Mouse (Mus musculus): ENCODE data around the gene Fzd9. TPM values are rescaled to one million over a fixed set of nuclear protein-coding genes. Genes with fewer than 3 reads are reported as not detected.

Gene Fzd9
- polyA plus RNA-seq, 1 experiment from 2014 or later: 16.0 TPM

DNA sequence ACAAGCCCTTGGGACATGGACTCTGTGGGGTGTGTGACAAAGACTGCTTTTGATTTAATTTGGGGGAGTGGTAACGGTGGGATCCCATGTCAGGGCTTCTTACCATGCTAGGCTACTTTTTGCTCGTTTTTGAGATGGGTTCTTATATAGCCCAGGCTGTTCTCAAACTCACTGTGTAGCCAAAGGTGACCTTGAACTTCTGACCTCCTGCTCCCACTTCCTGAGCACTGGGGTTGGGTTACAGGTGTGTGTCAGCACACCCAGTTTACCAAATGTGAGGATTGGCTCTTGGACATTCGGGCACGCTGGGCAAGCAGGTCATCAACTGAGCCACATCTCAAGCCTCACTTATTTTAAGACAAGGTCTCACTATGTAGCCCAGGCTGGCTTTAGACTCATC is 19.3 kb upstream of the Fzd9 start:
- WGBS: 65% methylated on average over 4 of the region's 4 CpGs
- no peak overlapping the region for H3K4me2 ChIP-seq (replicated peaks)
- H3K27ac ChIP-seq (replicated peaks): no peak overlapping the region
- no peaks in the 10 kb centered on the region for H3K36me3 ChIP-seq
- H3K4me3 ChIP-seq (replicated peaks): no peak overlapping the region
- ATAC-seq (ENCODE audit: insufficient number of reproducible peaks, low FRiP score, low TSS enrichment, low read depth): no peak
- H3K27me3 ChIP-seq: no peaks in the 10 kb centered on the region
- no peaks in the 10 kb centered on the region for H3K9me3 ChIP-seq (replicated peaks)
- no peak overlapping the region for H3K9ac ChIP-seq
- peaks cover 17% of the 10 kb centered on the region for H3K4me1 ChIP-seq

DNA sequence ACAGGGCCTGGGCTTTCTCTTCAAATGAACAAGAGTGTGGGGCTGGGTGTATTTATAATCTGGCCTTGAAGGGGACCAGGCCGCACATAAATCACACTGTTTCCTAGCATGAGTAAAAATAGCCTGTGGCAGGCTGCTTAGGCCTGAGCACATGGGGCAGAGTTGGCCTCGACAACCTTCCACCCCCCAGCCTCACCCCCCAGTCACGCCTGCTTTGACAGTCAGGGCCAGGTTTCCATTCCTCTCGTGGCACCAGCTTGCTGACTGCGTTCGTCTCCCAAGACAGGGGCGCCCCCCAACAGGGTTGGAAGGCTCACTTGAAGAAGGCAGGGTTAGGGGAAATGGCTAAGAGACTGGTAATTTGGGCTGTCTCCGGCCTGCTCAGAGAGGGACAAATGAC is 18.4 kb upstream of the Fzd9 start:
- Histone ChIP-seq H3K9me3 (replicated peaks) (no peaks in the 10 kb centered on the region), H3K4me2 (replicated peaks) (no peak overlapping the region), H3K4me3 (replicated peaks) (no peak overlapping the region), H3K36me3 (no peaks in the 10 kb centered on the region), H3K9ac (no peak overlapping the region), H3K4me1 (peaks cover 10% of the 10 kb centered on the region), H3K27me3 (no peaks in the 10 kb centered on the region), H3K27ac (replicated peaks) (no peak overlapping the region)
- no peak for ATAC-seq (ENCODE audit: insufficient number of reproducible peaks, low FRiP score, low TSS enrichment, low read depth)
- 67% methylated on average over 8 of the region's 8 CpGs for WGBS

DNA sequence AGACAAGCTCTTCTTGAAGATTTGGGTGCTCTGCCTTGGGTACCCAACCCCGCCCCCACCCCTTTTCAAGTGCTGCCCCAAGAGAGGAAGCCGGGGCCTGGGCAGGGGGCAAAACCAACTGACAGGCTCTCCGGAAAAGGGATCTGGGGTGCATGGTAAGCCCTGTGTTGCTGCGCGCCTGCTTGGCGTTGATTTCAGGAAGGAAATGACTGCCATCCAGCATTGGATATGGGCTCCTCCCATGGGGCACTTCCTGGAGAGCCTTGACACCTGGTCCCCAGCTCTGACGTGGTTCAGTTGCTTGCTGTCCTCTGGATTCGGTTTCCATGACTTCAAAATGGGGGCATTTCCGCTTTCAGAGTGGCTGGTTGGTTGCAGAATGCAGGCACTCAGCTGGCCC is 13.5 kb upstream of the Fzd9 start:
- ATAC-seq (ENCODE audit: insufficient number of reproducible peaks, low FRiP score, low TSS enrichment, low read depth): peak; percentile 65; the same call in 1 of the 2 replicates
- Histone ChIP-seq H3K36me3 (no peaks in the 10 kb centered on the region), H3K4me3 (replicated peaks) (no peak overlapping the region), H3K4me2 (replicated peaks) (peak overlapping the region; percentile 34; the same call in 1 of the 2 replicates), H3K9ac (no peak overlapping the region), H3K27ac (replicated peaks) (peak overlapping the region; percentile 75), H3K4me1 (peaks cover 13% of the 10 kb centered on the region), H3K27me3 (no peaks in the 10 kb centered on the region), H3K9me3 (replicated peaks) (no peaks in the 10 kb centered on the region)
- WGBS: 27% methylated on average over 9 of the region's 9 CpGs

DNA sequence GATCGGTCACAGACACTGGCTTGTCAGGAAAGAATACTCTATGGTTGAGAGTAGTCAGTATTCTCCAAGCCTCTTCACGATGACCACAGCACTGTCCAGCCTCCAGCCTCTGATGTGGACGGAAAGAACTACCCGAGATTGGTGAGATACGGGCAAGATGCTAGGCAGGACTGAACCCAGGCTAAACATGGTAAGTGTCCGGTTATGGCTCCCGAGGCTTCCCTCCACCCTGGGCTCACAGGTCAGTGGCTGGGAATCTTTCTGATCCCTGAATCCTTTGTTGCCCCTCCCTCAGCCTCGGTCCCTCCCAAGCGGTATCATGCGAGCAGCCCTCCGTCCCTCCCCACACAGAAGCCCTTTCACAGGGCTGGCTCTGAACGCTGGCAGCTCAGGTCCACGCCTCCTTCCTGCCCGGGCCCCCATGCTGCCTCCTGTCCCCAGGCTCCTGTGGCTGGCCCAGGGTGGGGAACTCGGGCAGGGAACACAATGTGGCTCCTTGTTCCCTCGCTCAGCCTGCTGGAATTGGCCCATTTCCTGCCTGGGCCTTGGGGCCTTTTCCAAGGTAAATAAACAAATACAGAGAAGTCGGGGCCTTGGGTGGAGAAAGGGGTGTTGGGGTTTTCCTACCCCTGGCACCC is 13.0 kb upstream of the Fzd9 start:
- H3K36me3 ChIP-seq: no peaks in the 10 kb centered on the region
- H3K9me3 ChIP-seq (replicated peaks): no peaks in the 10 kb centered on the region
- H3K4me1 ChIP-seq: peaks cover 13% of the 10 kb centered on the region
- no peak overlapping the region for H3K9ac ChIP-seq
- peak overlapping the region; percentile 75 for H3K27ac ChIP-seq (replicated peaks)
- ATAC-seq (ENCODE audit: insufficient number of reproducible peaks, low FRiP score, low TSS enrichment, low read depth): peak; percentile 91
- WGBS: 12% methylated on average over 17 of the region's 17 CpGs
- H3K4me2 ChIP-seq (replicated peaks): peak overlapping the region; percentile 34
- H3K4me3 ChIP-seq (replicated peaks): peak overlapping the region; percentile 7; the same call in 1 of the 2 replicates
- H3K27me3 ChIP-seq: no peaks in the 10 kb centered on the region

DNA sequence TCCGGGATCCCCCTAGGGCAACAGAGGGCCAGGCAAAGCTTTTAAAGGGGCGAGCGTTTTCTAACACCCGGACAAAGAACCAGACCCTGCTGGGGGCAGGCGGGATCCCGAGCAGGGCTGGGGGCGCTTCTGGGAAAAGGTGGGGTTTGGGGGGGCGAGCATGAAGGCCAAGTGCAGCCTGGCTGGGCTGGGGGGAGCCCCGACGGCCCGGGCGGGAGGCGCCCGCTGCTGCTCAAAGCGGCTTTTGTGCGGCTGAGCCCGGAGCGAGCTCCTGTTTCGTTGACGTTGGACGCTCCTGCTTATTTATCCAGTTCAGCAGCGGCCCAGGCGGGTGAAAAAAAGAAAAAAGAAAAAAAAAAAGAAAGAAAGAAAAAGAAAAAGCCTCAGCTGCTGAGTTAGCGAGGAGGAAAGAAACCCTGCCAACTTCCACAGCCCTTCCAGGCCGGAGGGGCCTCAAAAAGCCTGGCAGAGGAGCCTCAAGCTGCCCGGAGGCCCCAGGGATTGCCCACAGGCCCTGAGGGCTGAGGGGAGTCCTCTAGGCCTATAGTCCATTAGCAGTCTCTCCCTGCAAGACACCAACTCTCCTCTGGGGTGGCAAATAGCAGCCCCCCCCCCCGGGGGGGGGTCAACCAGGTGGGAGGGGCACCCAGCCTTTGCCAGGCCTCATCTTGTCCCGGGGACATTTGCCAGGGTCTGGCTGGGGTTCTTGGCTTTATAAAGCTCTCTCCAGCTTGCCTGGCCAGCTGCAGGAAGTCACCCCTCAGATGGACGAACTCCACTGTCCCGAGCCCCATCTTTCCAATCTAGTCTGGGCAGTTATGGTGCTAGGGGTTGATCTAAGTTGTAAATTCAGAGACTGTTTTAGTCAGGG is 7.5 kb upstream of the Fzd9 start:
- 11% methylated on average over 30 of the region's 30 CpGs for WGBS
- no peaks in the 10 kb centered on the region for H3K36me3 ChIP-seq
- peak overlapping the region; percentile 4; the same call in 1 of the 2 replicates for H3K9ac ChIP-seq
- H3K27ac ChIP-seq (replicated peaks): peak overlapping the region; percentile 88
- H3K27me3 ChIP-seq: no peaks in the 10 kb centered on the region
- H3K4me1 ChIP-seq: peaks cover 17% of the 10 kb centered on the region
- ATAC-seq (ENCODE audit: insufficient number of reproducible peaks, low FRiP score, low TSS enrichment, low read depth): peak; percentile 65; the same call in 1 of the 2 replicates
- H3K4me2 ChIP-seq (replicated peaks): peak overlapping the region; percentile 50
- H3K4me3 ChIP-seq (replicated peaks): peak overlapping the region; percentile 33
- H3K9me3 ChIP-seq (replicated peaks): no peaks in the 10 kb centered on the region

DNA sequence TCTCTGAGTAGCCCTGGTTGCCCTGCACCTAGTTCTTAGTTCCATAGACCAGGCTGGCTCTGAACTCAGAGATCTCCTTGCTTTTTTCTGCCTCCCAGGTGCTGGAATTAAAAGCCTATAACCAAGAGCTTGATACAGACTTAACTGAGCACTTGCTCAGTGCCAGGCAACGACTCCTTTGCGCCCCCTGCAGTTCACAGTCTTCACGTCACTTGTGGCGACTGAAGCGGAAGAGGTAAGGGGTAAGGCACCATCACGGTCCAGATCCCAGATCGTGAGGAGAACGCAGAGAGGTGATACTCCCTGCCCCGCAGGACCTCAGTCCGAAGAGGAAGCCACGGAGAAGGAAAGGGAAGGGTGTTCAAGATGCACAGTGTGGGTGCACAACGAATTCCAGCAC is 6.5 kb upstream of the Fzd9 start:
- Histone ChIP-seq H3K27ac (replicated peaks) (peak overlapping the region; percentile 34; the same call in 1 of the 2 replicates), H3K4me2 (replicated peaks) (no peak overlapping the region), H3K9ac (no peak overlapping the region), H3K27me3 (no peaks in the 10 kb centered on the region), H3K9me3 (replicated peaks) (no peaks in the 10 kb centered on the region), H3K4me1 (peaks cover 25% of the 10 kb centered on the region), H3K4me3 (replicated peaks) (no peak overlapping the region), H3K36me3 (no peaks in the 10 kb centered on the region)
- ATAC-seq (ENCODE audit: insufficient number of reproducible peaks, low FRiP score, low TSS enrichment, low read depth): no peak
- 81% methylated on average over 12 of the region's 12 CpGs for WGBS

DNA sequence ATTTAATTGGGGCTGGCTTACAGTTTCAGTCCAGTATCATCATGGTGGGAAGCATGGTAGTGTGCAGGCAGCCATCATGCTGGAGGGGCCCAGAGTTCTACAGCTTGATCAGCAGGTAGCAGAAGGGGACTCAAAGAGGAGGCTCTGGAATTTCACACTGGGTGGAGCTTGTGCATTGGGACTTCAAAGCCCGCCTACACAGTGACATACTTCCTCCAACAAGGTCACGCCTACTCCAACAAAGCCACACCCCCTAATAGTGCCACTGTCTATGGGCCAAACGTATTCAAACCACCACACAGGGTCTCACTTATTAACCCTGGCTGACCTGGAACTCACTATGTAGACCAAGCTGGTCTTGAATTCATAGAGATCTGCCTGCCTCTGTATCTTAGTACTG is 5.1 kb upstream of the Fzd9 start:
- Histone ChIP-seq H3K9ac (no peak overlapping the region), H3K4me3 (replicated peaks) (no peak overlapping the region), H3K4me1 (peaks cover 28% of the 10 kb centered on the region), H3K9me3 (replicated peaks) (no peaks in the 10 kb centered on the region), H3K4me2 (replicated peaks) (no peak overlapping the region), H3K27ac (replicated peaks) (no peak overlapping the region), H3K36me3 (no peaks in the 10 kb centered on the region), H3K27me3 (no peaks in the 10 kb centered on the region; the same call in 1 of the 2 replicates)
- WGBS: 87% methylated on average over 3 of the region's 3 CpGs
- ATAC-seq (ENCODE audit: insufficient number of reproducible peaks, low FRiP score, low TSS enrichment, low read depth): no peak

DNA sequence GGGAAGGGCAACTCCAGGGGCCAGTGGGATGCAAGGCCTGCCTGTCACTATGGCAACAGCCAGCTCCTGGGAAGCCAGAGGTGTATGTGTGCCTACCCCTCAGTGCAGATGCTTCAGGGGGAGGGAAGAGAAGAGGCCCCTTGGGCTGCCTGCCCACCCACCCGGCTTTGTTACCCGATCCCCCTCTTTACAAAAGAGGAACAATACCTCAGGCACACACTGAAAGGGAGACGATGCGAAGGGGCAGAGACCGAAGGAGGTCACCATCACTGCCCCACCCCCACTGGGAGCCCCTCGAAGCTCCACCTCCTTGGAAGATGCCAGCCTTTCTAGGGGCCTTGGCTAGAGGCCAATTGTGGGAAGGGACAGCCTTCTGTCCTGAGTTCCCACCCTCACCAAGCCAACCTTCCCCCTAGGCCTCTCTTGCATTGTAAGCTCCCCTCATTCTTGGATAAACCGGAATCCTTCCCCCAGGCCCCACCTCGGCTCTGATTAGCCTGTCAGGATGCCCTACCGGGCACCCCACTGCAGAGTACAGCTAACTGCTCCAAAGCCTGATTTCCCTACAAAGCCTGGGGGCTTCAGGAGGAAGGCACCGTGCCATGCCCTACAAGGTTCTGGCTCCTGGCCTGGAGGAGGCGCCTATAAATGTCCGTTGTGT is 2.8 kb upstream of the Fzd9 start:
- H3K9me3 ChIP-seq (replicated peaks): no peaks in the 10 kb centered on the region

DNA sequence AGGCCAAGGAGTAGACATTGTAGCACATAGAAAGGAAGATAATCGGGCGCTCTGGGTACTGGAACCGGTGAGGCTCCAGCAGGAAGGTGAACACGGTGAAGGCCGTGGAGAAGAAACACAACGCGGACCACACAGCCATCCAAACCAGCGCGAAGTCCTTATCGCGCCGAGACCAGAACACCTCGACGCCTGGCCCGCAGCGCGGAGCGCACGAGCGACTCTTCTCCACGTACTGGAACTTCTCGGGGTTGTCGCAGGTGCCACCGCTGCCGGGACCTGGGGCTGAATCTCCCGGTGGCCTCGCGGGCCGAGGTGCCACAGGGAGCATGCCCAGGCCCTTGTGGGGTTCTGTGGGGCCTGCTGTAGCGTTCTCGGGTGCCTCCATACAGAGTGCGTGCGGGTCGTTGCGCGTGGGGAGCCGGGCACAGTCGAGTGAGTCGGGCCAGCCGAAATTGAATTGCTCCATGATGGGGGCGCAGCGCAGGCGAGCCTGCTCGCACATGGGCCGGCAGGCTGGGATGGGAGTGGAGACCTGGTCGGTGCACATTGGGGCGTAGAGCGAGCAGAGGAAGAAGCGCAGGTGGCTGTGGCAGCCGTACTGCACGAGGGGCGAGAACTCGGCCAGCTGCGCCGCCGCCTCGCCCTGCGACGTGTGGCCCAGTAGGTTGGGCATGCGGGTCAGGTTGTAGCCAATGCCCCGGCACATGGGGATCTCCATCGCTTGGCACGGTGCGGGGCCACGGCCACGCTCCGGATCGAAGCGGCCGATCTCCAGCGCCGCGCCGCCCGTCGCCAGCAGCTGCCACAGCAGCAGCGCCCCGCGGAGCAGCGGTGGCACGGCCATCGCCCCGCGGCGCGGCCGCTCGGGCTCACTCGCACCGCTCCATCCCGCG is 598 bp downstream of the Fzd9 start:
- Histone ChIP-seq H3K4me1 (peaks cover 33% of the 10 kb centered on the region), H3K36me3 (peaks cover 18% of the 10 kb centered on the region), H3K4me2 (replicated peaks) (peak overlapping the region; percentile 95), H3K27me3 (peaks cover 23% of the 10 kb centered on the region), H3K27ac (replicated peaks) (0 out of 2 replicates have a peak overlapping the region, but pooled peaks have one; percentile 5), H3K9me3 (replicated peaks) (no peaks in the 10 kb centered on the region), H3K9ac (peak overlapping the region; percentile 27), H3K4me3 (replicated peaks) (peak overlapping the region; percentile 59)
- peak; percentile 68 for ATAC-seq (ENCODE audit: insufficient number of reproducible peaks, low FRiP score, low TSS enrichment, low read depth)
- WGBS: 2% methylated on average over 89 of the region's 92 CpGs

More for the DNA sequence above, 2.8 kb upstream of the Fzd9 start:
- ATAC-seq (ENCODE audit: insufficient number of reproducible peaks, low FRiP score, low TSS enrichment, low read depth): peak; percentile 35; the same call in 1 of the 2 replicates
- Histone ChIP-seq H3K27me3 (peaks cover 21% of the 10 kb centered on the region), H3K4me1 (peaks cover 40% of the 10 kb centered on the region), H3K4me3 (replicated peaks) (no peak overlapping the region), H3K27ac (replicated peaks) (peak overlapping the region; percentile 39), H3K9ac (no peak overlapping the region), H3K36me3 (no peaks in the 10 kb centered on the region), H3K4me2 (replicated peaks) (peak overlapping the region; percentile 0; the same call in 1 of the 2 replicates)
- 6% methylated on average over 10 of the region's 12 CpGs for WGBS

DNA sequence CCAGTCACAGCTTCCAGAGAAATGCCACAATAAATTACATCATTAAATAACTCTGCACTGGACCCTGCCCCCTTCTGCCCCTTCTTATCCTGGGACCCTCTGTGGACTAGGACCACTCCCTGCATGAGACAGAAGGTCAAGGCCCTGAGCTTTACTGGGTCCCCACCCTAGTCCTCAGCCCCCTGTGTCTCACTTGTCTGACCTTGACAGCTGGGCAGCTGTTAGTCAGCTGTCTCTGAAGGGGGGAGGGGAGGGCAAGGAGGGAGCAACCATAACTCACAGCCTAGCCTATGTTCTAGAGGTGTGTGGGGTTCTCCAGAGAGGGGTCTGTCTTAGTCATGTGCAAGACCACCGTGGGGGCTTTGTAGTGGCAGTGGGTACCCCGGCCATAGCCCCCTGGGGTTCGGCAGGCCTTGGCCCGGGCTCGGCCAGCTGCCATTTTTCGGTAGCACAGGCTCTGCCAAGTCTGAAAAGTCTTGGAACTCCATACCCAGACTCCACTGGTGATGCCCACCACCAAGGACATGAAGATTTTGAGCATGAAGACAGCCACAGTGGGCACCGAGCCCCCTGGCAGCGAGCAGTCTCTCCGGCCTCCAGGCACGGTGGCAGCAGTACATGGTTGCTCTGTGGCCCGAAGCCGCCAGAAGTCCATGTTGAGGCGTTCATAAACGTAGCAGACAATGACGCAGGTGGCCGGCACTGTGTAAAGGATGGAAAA is 1.9 kb downstream of the Fzd9 start:
- Histone ChIP-seq H3K4me3 (replicated peaks) (peak overlapping the region; percentile 59), H3K4me2 (replicated peaks) (peak overlapping the region; percentile 95)
- WGBS: 81% methylated on average over 16 of the region's 16 CpGs

More for the DNA sequence above, 1.9 kb downstream of the Fzd9 start:
- Histone ChIP-seq H3K27ac (replicated peaks) (no peak overlapping the region), H3K27me3 (peaks cover 23% of the 10 kb centered on the region), H3K9ac (no peak overlapping the region), H3K36me3 (peaks cover 30% of the 10 kb centered on the region), H3K9me3 (replicated peaks) (no peaks in the 10 kb centered on the region), H3K4me1 (peaks cover 30% of the 10 kb centered on the region)
- no peak for ATAC-seq (ENCODE audit: insufficient number of reproducible peaks, low FRiP score, low TSS enrichment, low read depth)

Measured in embryonic facial prominence, embryonic 15.5 days (tissue).